Mouse (Mus musculus) layer of hippocampus, adult 8-10 months (tissue): Measurements from ENCODE around the gene Gm17324. TPM values are rescaled to one million over a fixed set of nuclear protein-coding genes. Genes with fewer than 3 reads are reported as not detected.
"Not testable (repeated sequence)": the region's sequence is repeated elsewhere in the genome, so short reads cannot be mapped to it uniquely, and the experiment has no call there.

Experiments
- DNase-seq, 2 experiments: peaks; one replicate each; pipeline ENCODE4 v3.0.0; 2022; ENCODE audit warnings: low spot score in 2 of 2
- total RNA-seq, 4 experiments: library from RNA; stranded (reverse); gene quantifications; 2 replicates each; pipeline ENCODE4 v1.2.4; 2022

The Gm17324 gene
- 1 to 10 TPM in 1 of 4 experiments, under 1 TPM in 3; 0.60 to 1.3 (median 0.79) TPM for total RNA-seq

DNA sequence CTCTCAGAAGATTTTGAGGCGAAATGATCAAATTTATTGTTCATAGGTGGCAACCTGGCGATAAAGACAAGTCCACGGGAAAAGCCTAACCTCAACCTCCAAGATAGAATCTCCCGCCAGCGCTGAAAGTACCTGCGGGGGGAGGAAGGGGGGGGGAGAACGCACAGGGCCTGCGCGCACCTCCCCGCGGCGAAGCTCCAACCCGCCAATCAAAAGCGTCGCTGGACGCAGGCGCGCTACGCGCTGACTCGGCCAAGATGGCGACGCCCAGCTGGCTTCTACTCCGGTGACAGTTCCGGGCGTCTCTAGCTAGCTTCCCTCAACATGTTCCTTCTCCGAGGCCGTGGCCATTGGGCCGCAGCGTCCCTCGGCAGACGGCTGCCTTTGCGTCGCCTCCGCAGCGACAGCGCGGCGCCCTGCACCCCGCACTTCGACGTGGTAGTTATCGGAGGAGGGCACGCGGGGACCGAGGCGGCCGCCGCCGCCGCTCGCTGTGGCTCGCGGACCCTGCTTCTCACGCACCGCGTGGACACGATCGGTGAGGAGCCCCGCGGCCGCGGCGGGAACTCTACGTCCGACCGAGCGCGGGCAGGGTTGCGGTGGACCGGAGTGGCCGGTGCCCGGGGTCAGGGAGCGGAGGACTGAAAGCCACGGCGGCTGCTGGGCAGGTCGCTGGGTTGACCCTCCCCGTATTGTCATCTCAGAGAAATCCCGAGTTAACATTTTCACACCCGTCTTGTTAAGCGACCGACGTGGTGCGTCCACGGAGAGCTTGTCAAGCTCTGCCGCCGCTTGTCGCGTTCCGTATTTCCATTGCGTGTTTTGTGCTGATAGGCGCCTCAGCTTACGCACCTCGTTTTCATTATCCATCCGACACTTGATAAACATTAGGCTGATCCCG lies at the start of gene Gm17324, which contains the start of gene Mto1:
Gm17324 (minus strand) TSS at position 814 of the 901 bp plus-strand sequence.
Mto1 (plus strand) TSS at position 236 of the 901 bp plus-strand sequence.
- DNase-seq, result peak; percentile 65 to 85

DNA sequence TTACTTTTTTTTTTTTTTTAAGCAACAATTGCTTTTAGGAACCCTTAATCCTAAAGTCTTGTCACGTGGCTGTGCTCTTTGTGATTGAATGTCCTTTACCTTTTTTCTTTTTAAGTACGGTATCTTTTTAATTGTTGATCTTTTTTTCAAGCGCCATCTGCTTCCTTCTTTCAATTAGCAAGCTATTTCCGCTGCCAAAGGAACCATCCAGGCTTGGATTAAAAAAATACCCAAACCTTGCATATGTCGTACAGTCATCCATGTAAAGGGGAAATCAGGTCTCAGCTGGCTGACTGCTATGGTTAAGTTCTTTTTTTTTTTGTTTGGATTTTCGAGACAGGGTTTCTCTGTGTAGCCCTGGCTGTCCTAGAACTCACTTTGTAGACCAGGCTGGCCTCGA lies 44.6 kb upstream of the Gm17324 start:
- DNase-seq, result no peak

DNA sequence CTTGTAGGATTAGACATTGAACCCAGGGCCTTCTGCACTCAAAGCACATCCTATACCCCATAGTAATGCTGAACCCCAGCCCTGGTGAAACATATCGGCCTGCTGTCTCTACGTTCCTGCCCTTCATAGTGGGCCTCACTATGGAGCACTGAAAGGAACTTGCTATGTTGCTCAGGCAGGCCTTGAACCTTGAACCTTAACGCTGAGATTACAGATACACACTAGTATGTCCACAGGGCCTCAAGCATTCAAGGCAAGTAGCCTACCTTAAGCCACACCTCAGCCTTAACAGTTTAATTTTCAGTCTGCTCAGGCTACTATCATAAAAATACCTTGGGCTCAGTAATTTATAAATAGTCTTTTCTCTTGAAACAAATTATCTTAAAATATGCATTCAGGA lies 43.7 kb upstream of the Gm17324 start:
- DNase-seq, result no peak

DNA sequence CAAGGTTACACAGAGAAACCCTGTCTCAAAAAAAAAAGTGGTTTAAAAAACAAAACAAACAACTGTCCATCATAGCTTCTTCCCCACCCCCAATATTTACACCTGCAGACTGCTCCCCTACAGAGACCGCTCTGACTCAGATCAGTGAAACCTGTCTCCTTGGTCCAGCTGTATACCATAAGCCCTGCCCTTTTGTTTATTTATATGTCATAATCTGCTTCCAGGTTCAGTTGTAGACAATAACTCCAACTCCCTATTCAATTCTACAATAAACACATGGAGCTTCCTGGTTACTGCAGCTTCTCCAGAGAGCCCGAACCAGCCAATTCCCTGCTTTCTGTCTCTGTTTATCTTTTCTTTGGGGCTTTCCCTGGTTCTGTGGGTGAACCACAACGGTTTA lies 42.6 kb upstream of the Gm17324 start:
- no peak for DNase-seq

DNA sequence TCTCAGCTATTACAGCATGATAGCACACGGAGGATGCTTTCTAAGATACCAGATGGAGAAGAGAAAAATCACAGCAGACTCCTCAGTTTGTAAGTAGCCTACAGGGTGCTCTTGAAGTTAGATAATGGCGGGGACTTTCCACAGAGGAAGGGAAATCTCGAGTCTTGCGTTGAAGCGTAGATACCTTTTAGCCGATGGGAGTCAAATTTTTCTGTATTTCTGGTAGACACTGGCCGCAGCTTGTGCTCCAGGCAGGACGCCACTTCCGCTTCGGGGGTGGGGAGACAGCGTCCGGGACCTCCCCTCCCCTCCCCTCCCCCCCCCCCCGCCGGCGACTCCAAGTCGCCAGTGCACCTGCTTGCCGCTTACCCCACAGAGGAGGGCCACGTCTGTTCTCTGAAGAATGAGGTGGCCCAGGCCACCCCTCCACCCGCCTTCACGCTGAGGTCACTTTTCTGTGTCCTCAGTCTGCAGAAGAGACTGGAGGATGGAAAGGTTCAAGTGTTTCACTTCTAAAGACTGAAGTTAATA lies 40.4 kb upstream of the Gm17324 start, which contains the start of gene Eef1a1:
Eef1a1 (minus strand) TSS at position 262 of the 531 bp plus-strand sequence.
- no peak for DNase-seq

DNA sequence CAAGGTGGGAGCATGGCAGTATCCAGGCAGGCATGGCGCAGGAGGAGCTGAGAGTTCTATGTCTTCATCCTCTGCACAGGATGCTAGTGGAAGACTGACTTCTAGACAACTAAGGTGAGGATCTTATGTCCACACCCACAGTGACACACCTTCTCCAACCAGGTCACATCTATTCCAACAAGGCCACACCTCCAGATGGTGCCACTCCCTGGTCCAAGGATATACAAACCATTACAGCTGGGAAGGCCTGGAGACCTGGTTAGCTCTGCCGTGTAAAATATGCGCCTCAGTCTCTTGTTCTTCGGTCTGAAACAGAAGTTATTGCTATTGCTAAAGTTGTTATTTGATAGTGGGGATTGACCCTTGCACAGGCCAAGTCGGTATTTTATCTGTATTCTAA lies 39.4 kb upstream of the Gm17324 start:
- not testable (repeated sequence) for DNase-seq

DNA sequence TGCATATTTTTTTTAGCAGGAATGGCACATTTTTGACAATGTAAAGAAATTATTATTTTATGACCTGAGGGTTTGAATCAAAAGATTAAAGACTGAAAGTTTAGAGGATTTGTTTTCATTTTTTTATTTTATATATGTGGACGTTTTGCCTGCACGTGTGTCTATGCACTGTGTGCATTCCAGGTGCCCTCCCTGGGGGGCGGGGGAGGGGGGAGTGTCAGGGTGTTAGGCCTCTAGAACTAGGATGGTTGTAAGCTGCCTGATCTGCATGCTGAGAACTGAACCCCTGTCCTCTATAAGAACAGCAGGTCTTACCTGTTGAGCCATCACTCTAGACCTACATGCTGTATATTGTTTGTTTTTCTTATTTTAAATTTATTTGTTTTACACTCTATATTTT lies 36.1 kb upstream of the Gm17324 start:
- no peak for DNase-seq

DNA sequence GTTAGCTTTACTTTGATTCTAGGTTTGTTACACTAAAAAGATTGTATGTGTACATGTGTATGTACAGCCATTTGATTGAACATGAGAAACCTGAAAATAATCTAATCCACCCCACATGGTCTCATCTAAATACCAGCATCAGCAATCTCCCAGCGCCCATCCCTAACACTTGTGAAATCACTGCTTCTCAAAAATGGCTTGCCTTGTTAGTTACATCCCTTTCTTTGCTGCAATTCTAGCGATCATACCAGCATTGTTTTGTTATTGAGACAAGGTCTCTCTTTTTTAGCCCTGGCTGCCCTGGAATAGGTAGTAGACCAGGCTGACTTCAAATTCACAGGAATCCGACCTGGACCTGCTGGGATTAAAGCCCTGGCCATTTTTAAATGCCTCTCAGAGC lies 33.8 kb upstream of the Gm17324 start:
- no peak for DNase-seq

DNA sequence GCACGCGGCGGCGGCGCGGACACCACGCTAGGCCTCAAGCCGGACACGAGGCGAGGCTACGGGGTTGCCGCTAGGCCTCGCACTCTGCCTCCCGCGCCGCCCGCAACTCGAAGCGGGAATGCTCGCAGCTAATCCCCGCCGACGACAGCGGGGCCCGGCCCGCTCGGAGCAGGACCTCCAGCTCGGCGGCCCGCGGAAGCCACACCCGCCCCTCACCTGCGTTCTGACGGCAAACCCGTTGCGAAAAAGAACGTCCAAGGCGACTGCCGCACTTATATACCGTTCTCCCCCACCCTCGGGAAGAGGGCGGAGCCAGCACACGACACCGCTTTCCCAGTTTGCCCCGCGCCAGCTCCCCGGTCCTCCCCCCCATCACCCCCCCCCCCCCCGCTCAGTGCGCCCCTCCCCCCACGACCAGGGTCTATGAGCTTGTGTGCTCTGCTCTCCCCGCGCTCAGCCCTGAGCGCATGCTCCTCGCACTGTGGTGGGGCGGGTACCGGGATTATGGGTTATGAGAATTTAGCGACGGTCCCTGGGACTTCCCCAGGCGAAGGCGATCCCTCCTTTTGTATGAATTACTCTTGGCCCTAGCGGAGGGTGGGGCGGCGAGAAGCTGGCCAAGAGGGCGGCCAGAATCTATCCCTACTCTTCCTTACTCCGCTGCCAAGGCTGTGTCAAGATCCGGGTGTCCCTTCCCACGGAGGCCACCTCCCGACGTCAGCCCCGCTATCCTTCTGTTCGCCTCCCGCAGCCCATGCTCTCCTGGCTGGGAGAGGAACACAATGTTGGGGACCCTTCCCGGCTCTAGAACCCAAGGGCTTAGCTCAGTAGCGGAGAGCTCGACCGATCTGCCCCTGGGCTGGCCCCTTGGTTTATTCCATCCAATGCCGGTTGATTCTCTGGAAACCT lies 33.1 kb upstream of the Gm17324 start:
- peak; percentile 93 to 96 for DNase-seq

DNA sequence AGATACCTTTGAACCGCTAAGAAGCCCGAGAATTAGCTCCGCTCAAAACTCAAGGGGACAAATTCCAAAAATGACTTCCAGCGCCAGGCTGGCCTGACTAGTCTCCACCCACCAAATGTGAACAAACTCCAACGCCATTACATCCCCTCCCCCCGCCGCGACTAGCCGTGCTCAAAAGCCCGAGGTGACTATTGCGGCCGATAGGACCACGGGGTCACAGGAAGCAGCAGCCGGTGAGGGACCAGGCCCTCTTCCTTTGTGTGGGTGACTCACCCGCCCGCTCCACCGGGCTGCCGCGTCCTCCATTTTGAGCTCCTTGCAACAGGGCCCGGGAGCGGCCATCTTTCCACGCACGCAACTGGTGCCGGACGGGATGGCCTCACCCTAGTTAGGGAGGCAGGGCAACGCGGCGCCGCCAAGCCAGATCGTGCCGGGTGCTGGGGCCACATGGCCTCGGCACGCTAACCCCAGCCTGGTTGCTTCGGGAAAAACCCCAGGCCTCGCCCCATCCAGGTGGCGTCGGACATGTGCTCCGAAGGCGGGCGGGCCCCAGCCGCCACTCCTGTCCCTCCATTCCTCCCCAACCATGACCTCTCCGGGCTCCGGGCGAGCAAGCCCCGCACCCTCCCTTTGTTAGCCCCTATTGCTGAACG lies 32.2 kb upstream of the Gm17324 start:
- peak; percentile 63 to 71 for DNase-seq

DNA sequence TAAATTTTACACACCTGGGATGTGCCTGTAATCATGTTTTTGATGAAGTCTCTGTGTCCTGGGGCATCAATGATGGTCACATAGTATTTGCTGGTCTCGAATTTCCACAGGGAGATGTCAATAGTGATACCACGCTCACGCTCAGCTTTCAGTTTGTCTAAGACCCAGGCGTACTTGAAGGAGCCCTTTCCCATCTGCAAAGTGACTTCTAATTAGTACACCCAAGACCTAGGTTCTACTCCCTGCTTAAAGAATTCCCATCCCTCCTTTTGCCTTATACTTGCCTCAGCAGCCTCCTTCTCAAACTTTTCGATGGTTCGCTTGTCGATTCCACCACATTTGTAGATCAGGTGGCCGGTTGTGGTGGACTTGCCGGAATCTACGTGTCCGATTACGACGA lies 31.6 kb upstream of the Gm17324 start:
- DNase-seq, result not testable (repeated sequence)

DNA sequence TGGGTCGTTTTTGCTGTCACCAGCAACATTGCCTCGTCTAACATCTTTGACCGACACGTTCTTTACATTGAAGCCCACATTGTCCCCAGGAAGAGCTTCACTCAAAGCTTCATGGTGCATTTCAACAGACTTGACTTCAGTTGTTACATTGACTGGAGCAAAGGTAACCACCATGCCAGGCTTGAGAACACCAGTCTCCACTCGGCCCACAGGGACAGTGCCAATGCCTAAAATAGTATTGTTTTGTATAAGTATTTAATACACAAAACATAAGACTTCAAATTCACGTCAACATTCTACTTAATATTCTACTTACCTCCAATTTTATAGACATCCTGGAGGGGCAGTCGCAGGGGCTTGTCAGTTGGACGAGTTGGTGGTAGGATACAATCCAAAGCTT lies 30.7 kb upstream of the Gm17324 start:
- DNase-seq, result not testable (repeated sequence)

DNA sequence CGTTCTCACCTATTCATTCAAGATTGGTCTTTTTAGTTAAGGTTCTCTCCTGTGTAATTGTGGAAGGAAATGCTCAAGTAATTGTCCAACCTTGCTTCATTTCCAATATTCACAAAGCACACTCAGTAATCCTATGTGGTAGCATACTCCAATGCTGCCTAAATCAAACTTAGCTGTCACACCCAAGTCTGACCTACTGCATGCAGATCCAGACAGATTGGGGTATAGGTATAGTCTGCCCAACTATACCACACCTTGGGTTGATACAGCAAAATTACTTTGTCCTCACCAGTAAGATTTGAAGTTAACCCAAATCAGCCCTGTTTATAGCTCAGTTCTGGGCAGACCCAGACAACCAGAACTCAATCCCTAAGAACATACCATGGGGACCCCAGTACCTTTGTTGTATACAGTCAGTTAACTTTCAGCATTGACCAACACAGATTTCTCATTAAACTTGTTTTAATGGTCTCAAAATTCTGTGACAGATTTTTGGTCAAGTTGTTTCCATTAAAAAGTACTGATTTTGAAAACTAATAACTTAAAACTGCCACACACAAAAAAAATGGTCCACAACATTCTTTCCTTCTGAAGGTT lies 29.5 kb upstream of the Gm17324 start:
- DNase-seq, result not testable (repeated sequence)

DNA sequence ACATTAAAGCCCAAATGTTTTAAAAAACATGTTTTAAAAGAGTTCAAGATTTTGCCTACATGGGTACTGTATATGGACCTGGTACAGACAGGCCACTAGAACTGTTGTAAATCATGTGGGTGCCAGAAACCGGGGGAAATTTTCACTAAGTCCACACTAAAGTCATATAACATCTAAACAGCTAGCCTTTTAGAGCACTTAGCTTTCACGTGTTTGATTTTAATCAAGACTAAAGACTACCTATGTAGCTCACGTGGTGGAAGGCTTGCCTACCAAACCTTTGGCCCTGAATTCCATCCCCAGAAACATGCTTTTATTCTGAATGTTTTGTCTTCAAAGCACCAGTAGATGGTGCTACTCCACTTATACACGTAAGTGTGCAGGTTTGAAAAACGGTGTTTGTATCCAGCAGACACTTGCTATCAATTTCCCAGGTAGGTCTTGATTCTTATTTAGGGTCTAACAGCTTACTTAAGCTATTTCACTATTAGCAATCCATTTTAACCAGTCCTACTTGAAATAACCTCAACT lies 28.5 kb upstream of the Gm17324 start:
- no peak for DNase-seq

DNA sequence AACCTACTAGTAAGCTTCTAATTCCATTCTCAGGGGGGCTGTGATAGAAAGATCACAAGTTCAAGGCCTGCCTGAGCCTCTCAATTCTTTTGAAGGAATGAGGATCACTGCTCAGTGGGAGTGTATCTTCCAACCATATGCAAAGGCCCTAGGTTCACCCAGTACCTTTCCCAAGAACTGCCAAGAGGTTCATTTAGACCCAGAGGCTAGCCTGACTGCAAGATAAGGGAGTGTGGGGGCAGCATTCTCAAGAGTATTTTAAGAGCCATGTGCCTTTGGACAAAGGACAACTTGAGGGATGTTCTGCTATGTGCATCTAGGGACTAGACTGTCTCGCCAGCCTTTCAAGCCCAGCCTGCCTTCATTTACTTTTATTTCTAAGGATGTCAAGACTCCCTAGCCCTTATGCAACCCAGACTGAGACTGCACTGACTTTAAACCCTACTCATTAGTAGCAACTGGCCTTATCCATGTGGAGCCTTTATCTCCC lies 28.0 kb upstream of the Gm17324 start:
- DNase-seq, result no peak

DNA sequence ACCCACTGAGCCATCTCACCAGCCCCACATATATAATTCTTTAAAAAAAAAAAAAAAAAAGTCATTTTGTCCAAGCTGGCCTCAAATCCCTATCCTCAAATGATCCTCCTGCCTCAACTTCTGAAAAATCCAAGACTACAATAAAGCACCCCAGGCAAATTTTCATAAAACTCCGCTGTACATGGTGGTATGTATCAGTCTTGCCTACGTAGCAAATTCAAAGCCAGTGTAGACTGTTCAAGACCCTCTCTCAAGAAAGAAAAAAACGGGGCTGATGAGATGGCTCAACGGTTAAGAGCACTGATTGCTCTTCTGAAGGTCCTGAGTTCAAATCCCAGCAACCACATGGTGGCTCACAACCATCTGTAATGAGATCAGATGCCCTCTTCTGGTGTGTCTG lies 27.3 kb upstream of the Gm17324 start:
- DNase-seq, result no peak

DNA sequence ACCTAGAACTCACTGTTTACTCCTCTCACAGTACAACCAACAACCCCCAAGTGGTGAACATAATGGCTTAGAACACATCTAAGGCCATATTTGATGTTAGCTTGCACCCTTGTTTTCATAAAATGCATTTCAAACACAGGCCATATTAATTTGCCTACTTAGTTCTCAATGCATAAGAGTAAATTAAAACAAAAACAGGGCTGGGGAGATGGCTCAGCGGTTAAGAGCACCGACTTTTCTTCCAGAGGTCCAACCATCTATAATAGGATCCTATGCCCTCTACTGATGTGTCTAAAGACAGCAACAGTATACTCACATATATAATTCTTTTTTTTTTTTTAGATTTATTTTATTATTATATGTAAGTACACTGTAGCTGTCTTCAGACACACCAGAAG lies 26.8 kb upstream of the Gm17324 start:
- no peak for DNase-seq

DNA sequence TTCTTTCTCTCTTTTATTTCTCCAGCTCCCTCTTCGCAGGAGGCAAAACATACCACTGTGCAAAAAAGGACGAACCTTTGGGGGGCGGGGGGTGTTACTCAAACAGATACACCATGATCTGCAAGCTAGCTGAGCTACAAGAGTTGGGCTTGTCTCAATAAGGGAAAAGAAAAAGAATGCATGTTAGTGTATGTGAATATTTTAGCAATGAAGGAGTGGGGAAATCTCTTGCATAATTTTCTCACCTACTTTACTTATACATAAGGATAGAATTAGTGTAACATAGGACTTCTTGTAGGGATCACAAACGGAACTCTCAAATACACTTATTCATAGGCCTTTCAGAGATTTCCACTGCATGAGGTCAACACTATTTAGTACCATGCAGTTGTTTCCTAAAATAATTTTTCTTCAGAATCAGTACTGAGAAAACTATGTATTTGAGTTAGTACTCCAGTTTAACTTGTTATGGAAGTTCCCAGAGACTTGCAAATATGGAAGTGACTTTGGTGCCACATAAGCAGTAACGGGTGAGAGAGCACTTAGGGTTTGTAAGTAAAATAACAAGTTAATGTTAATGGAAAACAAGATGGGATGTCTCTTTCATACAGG lies 26.3 kb upstream of the Gm17324 start:
- DNase-seq, result no peak

DNA sequence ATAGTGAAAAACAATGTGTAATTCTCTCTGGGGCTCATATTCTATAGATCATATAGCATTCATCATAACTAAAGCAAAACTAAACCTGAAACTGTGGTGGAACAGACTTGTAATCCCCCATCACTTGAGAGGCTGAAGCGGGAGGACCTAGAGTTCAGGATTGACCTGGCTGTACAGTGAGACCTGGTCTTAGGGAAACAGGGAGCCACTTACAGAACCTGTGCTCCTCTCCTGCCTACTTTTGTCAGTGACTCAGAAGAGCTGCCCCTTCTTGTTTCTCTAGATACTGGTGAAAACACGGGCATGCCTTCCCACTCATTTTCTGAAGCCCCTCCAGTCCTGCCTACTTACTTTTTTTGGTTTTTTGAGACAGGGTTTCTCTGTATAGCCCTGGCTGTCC lies 25.7 kb upstream of the Gm17324 start:
- DNase-seq, result no peak

DNA sequence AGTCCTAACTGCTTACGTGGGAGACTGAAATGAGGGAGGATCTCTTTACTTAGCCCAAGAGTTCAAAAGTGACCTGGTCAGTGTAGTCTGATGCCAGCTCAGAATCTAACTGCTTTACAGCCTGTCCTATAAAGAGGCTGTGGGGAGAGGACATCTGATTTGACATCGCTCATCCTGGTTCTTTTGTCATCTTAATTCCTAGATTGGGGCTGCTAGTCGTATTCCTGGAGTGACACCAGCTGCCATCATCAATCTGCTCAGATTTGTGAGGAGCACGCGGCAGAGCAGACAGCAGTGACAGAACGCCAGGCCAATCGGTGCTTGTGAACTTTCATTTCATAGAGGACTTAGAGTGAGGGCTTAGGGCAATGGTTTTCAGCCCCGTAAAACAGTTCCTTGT lies 25.0 kb upstream of the Gm17324 start:
- no peak for DNase-seq
